Mouse (Mus musculus): ENCODE data around the gene Crispld2.

- TF ChIP-seq CTCF (IDR thresholded peaks at IDR 0.05; ENCODE audit: low read depth) (no peak), EP300 (IDR thresholded peaks at IDR 0.05; ENCODE audit: low read depth) (no peak)
These were observed 97.3 kb downstream of the Crispld2 start for GRCm38 (mm10) chr8:120089511-120089910.

All from heart, postnatal 0 days (tissue).